Mouse (Mus musculus): Measurements from ENCODE around the gene Xpc. TPM values are rescaled to one million over a fixed set of nuclear protein-coding genes. Genes with fewer than 3 reads are reported as not detected.

Gene Xpc
- polyA plus RNA-seq, 1 experiment = 4.2 TPM

GRCm38 (mm10) chr6:91527227-91527860 lies 11.7 kb upstream of the Xpc start:
- Histone ChIP-seq H3K4me3 (ENCODE audit: low read depth, low read length) (no peak overlapping the region), H3K27ac (ENCODE audit: insufficient read depth, low read depth, low read length) (no peak overlapping the region), H3K27me3 (ENCODE audit: control insufficient read depth, insufficient read depth, low read length) (no peaks in the 10 kb centered on the region), H3K36me3 (ENCODE audit: control insufficient read depth, insufficient read depth, low read length) (peaks cover 8% of the 10 kb centered on the region), H3K4me1 (ENCODE audit: control insufficient read depth, insufficient read depth, insufficient read length, low read length) (peaks cover 10% of the 10 kb centered on the region; the same call in 1 of the 2 replicates)
- TF ChIP-seq CTCF (IDR thresholded peaks at IDR 0.05; ENCODE audit: extremely low read depth, insufficient read length, insufficient replicate concordance, low read depth, low read length) = peak; percentile 18; the same call in 1 of the 2 replicates
- TF ChIP-seq POLR2A (IDR thresholded peaks at IDR 0.05; ENCODE audit: low read depth, low read length) = no peak
- 40% methylated on average over 5 of the region's 5 CpGs for WGBS

DNA sequence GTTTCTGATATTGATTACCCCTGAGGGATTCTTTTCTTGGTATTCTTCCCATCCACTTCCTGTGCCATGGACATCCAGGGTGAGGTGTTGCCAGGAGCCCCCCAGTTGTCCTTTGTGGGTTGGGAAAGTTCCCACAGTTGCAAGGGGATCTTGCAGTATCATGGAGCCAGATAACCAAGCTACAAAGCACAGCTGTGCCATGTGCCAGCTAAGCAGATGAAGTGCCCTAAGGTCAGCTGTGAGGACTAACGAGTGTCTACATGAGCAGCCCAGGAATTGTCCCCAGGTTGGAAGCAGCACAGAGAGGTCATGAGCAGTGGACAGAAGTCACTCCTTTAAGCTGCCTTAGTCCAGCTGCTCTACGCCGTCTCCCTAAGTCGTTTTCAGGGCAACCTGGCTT lies 9.9 kb upstream of the Xpc start:
- no peak for TF ChIP-seq POLR2A (IDR thresholded peaks at IDR 0.05; ENCODE audit: low read depth, low read length)
- no peak for TF ChIP-seq CTCF (IDR thresholded peaks at IDR 0.05; ENCODE audit: extremely low read depth, insufficient read length, insufficient replicate concordance, low read depth, low read length)

DNA sequence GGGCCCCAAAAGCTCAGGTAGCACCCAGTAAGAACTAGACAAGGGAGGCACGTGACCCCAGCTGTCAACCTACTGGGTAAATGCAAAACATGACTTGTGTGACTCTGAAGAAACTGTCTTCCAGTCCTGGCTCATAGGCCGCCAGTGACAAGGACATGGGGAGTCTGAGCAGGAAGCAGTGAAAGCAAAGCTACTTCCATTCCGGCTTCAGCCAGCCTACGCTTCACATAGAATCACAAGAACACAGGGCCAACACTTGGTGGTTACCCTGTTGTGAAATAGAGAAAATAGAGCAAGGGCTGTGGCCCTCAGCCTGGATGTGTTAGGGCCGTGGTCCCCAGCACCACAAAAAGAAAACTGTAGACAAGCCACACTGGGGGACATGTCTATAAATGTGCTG lies 7.1 kb upstream of the Xpc start:
- Histone ChIP-seq H3K36me3 (ENCODE audit: control insufficient read depth, insufficient read depth, low read length) (peaks cover 48% of the 10 kb centered on the region), H3K27me3 (ENCODE audit: control insufficient read depth, insufficient read depth, low read length) (no peaks in the 10 kb centered on the region), H3K27ac (ENCODE audit: insufficient read depth, low read depth, low read length) (no peak overlapping the region), H3K4me1 (ENCODE audit: control insufficient read depth, insufficient read depth, insufficient read length, low read length) (peaks cover 3% of the 10 kb centered on the region; the same call in 1 of the 2 replicates), H3K4me3 (ENCODE audit: low read depth, low read length) (no peak overlapping the region)
- WGBS = 88% methylated on average over 5 of the region's 5 CpGs
- no peak for TF ChIP-seq POLR2A (IDR thresholded peaks at IDR 0.05; ENCODE audit: low read depth, low read length)
- TF ChIP-seq CTCF (IDR thresholded peaks at IDR 0.05; ENCODE audit: extremely low read depth, insufficient read length, insufficient replicate concordance, low read depth, low read length) = no peak

More for the DNA sequence above, 9.9 kb upstream of the Xpc start:
- Histone ChIP-seq H3K36me3 (ENCODE audit: control insufficient read depth, insufficient read depth, low read length) (peaks cover 26% of the 10 kb centered on the region), H3K4me3 (ENCODE audit: low read depth, low read length) (no peak overlapping the region), H3K4me1 (ENCODE audit: control insufficient read depth, insufficient read depth, insufficient read length, low read length) (peaks cover 3% of the 10 kb centered on the region; the same call in 1 of the 2 replicates), H3K27ac (ENCODE audit: insufficient read depth, low read depth, low read length) (no peak overlapping the region), H3K27me3 (ENCODE audit: control insufficient read depth, insufficient read depth, low read length) (no peaks in the 10 kb centered on the region)
- WGBS = 90% methylated on average over 4 of the region's 4 CpGs

GRCm38 (mm10) chr6:91518454-91519020 lies 2.8 kb upstream of the Xpc start:
- WGBS = 78% methylated on average over 7 of the region's 7 CpGs
- Histone ChIP-seq H3K4me3 (ENCODE audit: low read depth, low read length) (no peak overlapping the region), H3K36me3 (ENCODE audit: control insufficient read depth, insufficient read depth, low read length) (peaks cover 50% of the 10 kb centered on the region), H3K27me3 (ENCODE audit: control insufficient read depth, insufficient read depth, low read length) (no peaks in the 10 kb centered on the region), H3K4me1 (ENCODE audit: control insufficient read depth, insufficient read depth, insufficient read length, low read length) (peaks cover 5% of the 10 kb centered on the region; the same call in 1 of the 2 replicates), H3K27ac (ENCODE audit: insufficient read depth, low read depth, low read length) (no peak overlapping the region)
- TF ChIP-seq CTCF (IDR thresholded peaks at IDR 0.05; ENCODE audit: extremely low read depth, insufficient read length, insufficient replicate concordance, low read depth, low read length) (no peak), POLR2A (IDR thresholded peaks at IDR 0.05; ENCODE audit: low read depth, low read length) (no peak)

GRCm38 (mm10) chr6:91514737-91515362 lies 838 bp downstream of the Xpc start:
- Histone ChIP-seq H3K4me1 (ENCODE audit: control insufficient read depth, insufficient read depth, insufficient read length, low read length) (peaks cover 5% of the 10 kb centered on the region; the same call in 1 of the 2 replicates), H3K36me3 (ENCODE audit: control insufficient read depth, insufficient read depth, low read length) (peaks cover 17% of the 10 kb centered on the region), H3K27ac (ENCODE audit: insufficient read depth, low read depth, low read length) (peak overlapping the region; percentile 48), H3K27me3 (ENCODE audit: control insufficient read depth, insufficient read depth, low read length) (no peaks in the 10 kb centered on the region), H3K4me3 (ENCODE audit: low read depth, low read length) (peak overlapping the region; percentile 81)
- 14% methylated on average over 10 of the region's 10 CpGs for WGBS
- TF ChIP-seq POLR2A (IDR thresholded peaks at IDR 0.05; ENCODE audit: low read depth, low read length) (no peak), CTCF (IDR thresholded peaks at IDR 0.05; ENCODE audit: extremely low read depth, insufficient read length, insufficient replicate concordance, low read depth, low read length) (no peak)

- H3K4me1 ChIP-seq (ENCODE audit: control insufficient read depth, insufficient read depth, insufficient read length, low read length) = peaks cover 5% of the 10 kb centered on the region; the same call in 1 of the 2 replicates
- H3K36me3 ChIP-seq (ENCODE audit: control insufficient read depth, insufficient read depth, low read length) = peaks cover 14% of the 10 kb centered on the region
- no peak overlapping the region for H3K27ac ChIP-seq (ENCODE audit: insufficient read depth, low read depth, low read length)
- H3K27me3 ChIP-seq (ENCODE audit: control insufficient read depth, insufficient read depth, low read length) = no peaks in the 10 kb centered on the region
- TF ChIP-seq POLR2A (IDR thresholded peaks at IDR 0.05; ENCODE audit: low read depth, low read length) = no peak
- TF ChIP-seq CTCF (IDR thresholded peaks at IDR 0.05; ENCODE audit: extremely low read depth, insufficient read length, insufficient replicate concordance, low read depth, low read length) = no peak
- no peak overlapping the region for H3K4me3 ChIP-seq (ENCODE audit: low read depth, low read length)
Measured at GRCm38 (mm10) chr6:91514135-91514534, 1.6 kb downstream of the Xpc start.

- Histone ChIP-seq H3K27ac (ENCODE audit: insufficient read depth, low read depth, low read length) (no peak overlapping the region), H3K4me3 (ENCODE audit: low read depth, low read length) (no peak overlapping the region), H3K36me3 (ENCODE audit: control insufficient read depth, insufficient read depth, low read length) (peaks cover 19% of the 10 kb centered on the region), H3K27me3 (ENCODE audit: control insufficient read depth, insufficient read depth, low read length) (no peaks in the 10 kb centered on the region), H3K4me1 (ENCODE audit: control insufficient read depth, insufficient read depth, insufficient read length, low read length) (peaks cover 2% of the 10 kb centered on the region; the same call in 1 of the 2 replicates)
- TF ChIP-seq POLR2A (IDR thresholded peaks at IDR 0.05; ENCODE audit: low read depth, low read length) = no peak
- TF ChIP-seq CTCF (IDR thresholded peaks at IDR 0.05; ENCODE audit: extremely low read depth, insufficient read length, insufficient replicate concordance, low read depth, low read length) = no peak
- WGBS = 81% methylated on average over 10 of the region's 10 CpGs
Measured at GRCm38 (mm10) chr6:91510211-91510610, 5.5 kb downstream of the Xpc start.

Data from small intestine, adult 2 months (tissue).